Mouse (Mus musculus): ENCODE results near the gene Plxnd1. TPM values are rescaled to one million over a fixed set of nuclear protein-coding genes. Genes with fewer than 3 reads are reported as not detected.

Plxnd1 gene
- total and polyA plus RNA-seq, 2 experiments from 2014 or later: 8.2 to 31.2 TPM

- WGBS: 82% methylated on average over 9 of the region's 9 CpGs
Observed at GRCm38 (mm10) chr6:115943498-115944427, 51.0 kb downstream of the Plxnd1 start.

GRCm38 (mm10) chr6:115941128-115941527, 53.7 kb downstream of the Plxnd1 start:
- no peaks in the 10 kb centered on the region for H3K4me1 ChIP-seq (ENCODE audit: insufficient read depth, low read length)
- no peak overlapping the region for H3K4me2 ChIP-seq (ENCODE audit: low read depth, low read length)
- 16% methylated on average over 6 of the region's 12 CpGs for WGBS
- TF ChIP-seq CTCF (IDR thresholded peaks at IDR 0.05; ENCODE audit: low read depth): no peak
- H3K4me3 ChIP-seq (ENCODE audit: low read length): no peak overlapping the region
- DNase-seq (ENCODE audit: low spot score) (no peak), ATAC-seq (no peak)
- H3K9me3 ChIP-seq (ENCODE audit: low read length): no peaks in the 10 kb centered on the region
- no peaks in the 10 kb centered on the region for H3K27me3 ChIP-seq (ENCODE audit: insufficient read depth, low read length)
- H3K27ac ChIP-seq: no peak overlapping the region
- H3K9ac ChIP-seq (replicated peaks; ENCODE audit: low read length): no peak overlapping the region
- no peaks in the 10 kb centered on the region for H3K36me3 ChIP-seq (ENCODE audit: insufficient read depth, low read length)

More at GRCm38 (mm10) chr6:115943498-115944427, 51.0 kb downstream of the Plxnd1 start:
- no peak for TF ChIP-seq CTCF (IDR thresholded peaks at IDR 0.05; ENCODE audit: low read depth)
- Histone ChIP-seq H3K9me3 (ENCODE audit: low read length) (no peaks in the 10 kb centered on the region), H3K27me3 (ENCODE audit: insufficient read depth, low read length) (no peaks in the 10 kb centered on the region), H3K36me3 (ENCODE audit: insufficient read depth, low read length) (no peaks in the 10 kb centered on the region), H3K27ac (no peak overlapping the region), H3K4me1 (ENCODE audit: insufficient read depth, low read length) (no peaks in the 10 kb centered on the region; the same call in 1 of the 2 replicates), H3K4me3 (ENCODE audit: low read length) (no peak overlapping the region), H3K4me2 (ENCODE audit: low read depth, low read length) (no peak overlapping the region), H3K9ac (replicated peaks; ENCODE audit: low read length) (no peak overlapping the region)
- ATAC-seq: no peak
- no peak for DNase-seq (ENCODE audit: low spot score)

DNA sequence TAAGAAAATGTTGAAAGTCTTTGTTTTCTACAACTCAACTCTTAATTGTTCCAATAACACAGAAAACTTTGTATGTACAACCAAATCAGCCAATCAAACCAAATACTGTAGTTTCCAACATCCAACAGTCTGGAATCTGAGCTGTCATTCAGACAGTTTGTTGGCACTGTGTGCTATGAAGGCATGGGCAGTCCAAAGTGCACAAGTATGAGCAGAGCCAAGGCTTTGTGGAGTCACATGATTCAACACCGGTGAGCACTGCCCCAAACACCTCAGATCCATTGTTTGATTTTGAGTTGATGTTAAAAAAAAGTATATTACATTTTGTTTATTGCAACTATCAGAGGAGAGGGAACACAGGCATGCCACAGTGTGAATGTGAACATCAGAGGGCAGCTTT, 54.2 kb downstream of the Plxnd1 start:
- H3K9me3 ChIP-seq (ENCODE audit: low read length): no peaks in the 10 kb centered on the region
- no peak overlapping the region for H3K27ac ChIP-seq
- H3K27me3 ChIP-seq (ENCODE audit: insufficient read depth, low read length): no peaks in the 10 kb centered on the region
- ATAC-seq (no peak), DNase-seq (ENCODE audit: low spot score) (no peak)
- H3K4me2 ChIP-seq (ENCODE audit: low read depth, low read length): no peak overlapping the region
- TF ChIP-seq CTCF (IDR thresholded peaks at IDR 0.05; ENCODE audit: low read depth): no peak
- H3K4me1 ChIP-seq (ENCODE audit: insufficient read depth, low read length): no peaks in the 10 kb centered on the region
- H3K4me3 ChIP-seq (ENCODE audit: low read length): no peak overlapping the region
- no peak overlapping the region for H3K9ac ChIP-seq (replicated peaks; ENCODE audit: low read length)
- no peaks in the 10 kb centered on the region for H3K36me3 ChIP-seq (ENCODE audit: insufficient read depth, low read length)
- WGBS: 49% methylated on average over 1 of the region's 1 CpGs

GRCm38 (mm10) chr6:115938798-115939197, 56.0 kb downstream of the Plxnd1 start:
- Histone ChIP-seq H3K4me1 (ENCODE audit: insufficient read depth, low read length) (no peaks in the 10 kb centered on the region), H3K36me3 (ENCODE audit: insufficient read depth, low read length) (no peaks in the 10 kb centered on the region), H3K9ac (replicated peaks; ENCODE audit: low read length) (no peak overlapping the region), H3K27ac (no peak overlapping the region), H3K4me3 (ENCODE audit: low read length) (no peak overlapping the region), H3K4me2 (ENCODE audit: low read depth, low read length) (no peak overlapping the region), H3K9me3 (ENCODE audit: low read length) (no peaks in the 10 kb centered on the region), H3K27me3 (ENCODE audit: insufficient read depth, low read length) (no peaks in the 10 kb centered on the region)
- no peak for TF ChIP-seq CTCF (IDR thresholded peaks at IDR 0.05; ENCODE audit: low read depth)
- no peak for ATAC-seq
- no peak for DNase-seq (ENCODE audit: low spot score)
- WGBS: 80% methylated on average over 1 of the region's 1 CpGs

DNA sequence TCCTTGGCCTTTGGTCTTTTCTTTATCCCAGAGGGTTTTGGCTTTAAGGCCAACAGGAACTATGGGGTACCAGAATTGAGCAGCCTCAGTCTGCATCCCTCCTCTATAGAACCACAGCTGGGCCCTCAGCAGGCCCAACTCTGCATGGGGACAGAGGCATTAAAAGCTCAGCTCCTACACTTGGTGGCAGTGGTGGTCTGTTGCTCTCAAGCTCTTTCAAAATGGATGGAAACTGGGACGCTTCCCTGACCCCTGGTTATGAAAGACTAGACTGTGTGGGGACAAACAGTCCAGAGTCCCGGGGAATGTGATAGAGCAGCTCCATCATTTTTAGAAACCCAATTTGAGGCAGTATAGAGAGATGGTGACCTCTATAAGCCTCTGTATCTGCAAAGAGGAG, 56.8 kb downstream of the Plxnd1 start:
- ATAC-seq: no peak
- no peak overlapping the region for H3K9ac ChIP-seq (replicated peaks; ENCODE audit: low read length)
- DNase-seq (ENCODE audit: low spot score): no peak

GRCm38 (mm10) chr6:115935544-115935943, 59.3 kb downstream of the Plxnd1 start:
- Histone ChIP-seq H3K27ac (no peak overlapping the region), H3K9me3 (ENCODE audit: low read length) (no peaks in the 10 kb centered on the region), H3K4me1 (ENCODE audit: insufficient read depth, low read length) (no peaks in the 10 kb centered on the region), H3K27me3 (ENCODE audit: insufficient read depth, low read length) (no peaks in the 10 kb centered on the region), H3K4me3 (ENCODE audit: low read length) (no peak overlapping the region), H3K36me3 (ENCODE audit: insufficient read depth, low read length) (no peaks in the 10 kb centered on the region), H3K4me2 (ENCODE audit: low read depth, low read length) (no peak overlapping the region), H3K9ac (replicated peaks; ENCODE audit: low read length) (no peak overlapping the region)
- DNase-seq (ENCODE audit: low spot score) (no peak), ATAC-seq (no peak)
- no peak for TF ChIP-seq CTCF (IDR thresholded peaks at IDR 0.05; ENCODE audit: low read depth)
- 72% methylated on average over 8 of the region's 8 CpGs for WGBS

More for the DNA sequence above, 56.8 kb downstream of the Plxnd1 start:
- H3K4me1 ChIP-seq (ENCODE audit: insufficient read depth, low read length): no peaks in the 10 kb centered on the region
- H3K27me3 ChIP-seq (ENCODE audit: insufficient read depth, low read length): no peaks in the 10 kb centered on the region
- no peak overlapping the region for H3K4me3 ChIP-seq (ENCODE audit: low read length)
- no peak for TF ChIP-seq CTCF (IDR thresholded peaks at IDR 0.05; ENCODE audit: low read depth)
- H3K9me3 ChIP-seq (ENCODE audit: low read length): no peaks in the 10 kb centered on the region
- H3K27ac ChIP-seq: no peak overlapping the region
- WGBS: 81% methylated on average over 2 of the region's 2 CpGs
- no peaks in the 10 kb centered on the region for H3K36me3 ChIP-seq (ENCODE audit: insufficient read depth, low read length)
- no peak overlapping the region for H3K4me2 ChIP-seq (ENCODE audit: low read depth, low read length)

DNA sequence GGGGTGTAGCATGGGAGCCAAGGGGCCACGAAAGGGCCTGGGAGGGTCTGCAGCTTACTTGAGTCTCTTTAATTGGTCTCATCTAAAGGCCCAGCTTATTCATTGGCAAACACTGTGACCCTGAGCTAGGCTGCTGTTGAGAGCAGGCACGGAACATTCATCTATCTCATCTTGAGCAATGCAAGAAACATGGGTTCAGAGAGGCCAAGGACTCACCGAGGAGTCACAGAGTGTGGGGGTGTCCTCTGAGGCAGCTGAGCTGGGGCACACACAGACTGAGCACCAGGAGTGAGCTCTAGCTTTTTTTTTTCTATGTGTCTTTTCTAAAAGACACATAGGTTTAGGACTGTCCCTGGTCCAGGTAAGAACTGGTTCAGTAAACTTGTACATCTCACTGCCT, 62.4 kb downstream of the Plxnd1 start:
- H3K9ac ChIP-seq (replicated peaks; ENCODE audit: low read length): no peak overlapping the region
- 94% methylated on average over 3 of the region's 3 CpGs for WGBS
- no peak for TF ChIP-seq CTCF (IDR thresholded peaks at IDR 0.05; ENCODE audit: low read depth)

More for the DNA sequence above, 62.4 kb downstream of the Plxnd1 start:
- Histone ChIP-seq H3K27ac (no peak overlapping the region), H3K4me2 (ENCODE audit: low read depth, low read length) (no peak overlapping the region), H3K36me3 (ENCODE audit: insufficient read depth, low read length) (no peaks in the 10 kb centered on the region), H3K9me3 (ENCODE audit: low read length) (no peaks in the 10 kb centered on the region), H3K4me1 (ENCODE audit: insufficient read depth, low read length) (peaks cover 5% of the 10 kb centered on the region; the same call in 1 of the 2 replicates), H3K27me3 (ENCODE audit: insufficient read depth, low read length) (no peaks in the 10 kb centered on the region), H3K4me3 (ENCODE audit: low read length) (no peak overlapping the region)
- no peak for ATAC-seq
- DNase-seq (ENCODE audit: low spot score): no peak

All from hindbrain, postnatal 0 days (tissue).